Mouse (Mus musculus) T-cell, adult 2 months (primary cell): Measurements from ENCODE around the gene Gm49403.
"Not testable (repeated sequence)": the region's sequence is repeated elsewhere in the genome, so short reads cannot be mapped to it uniquely, and the experiment has no call there.

Source experiments
- DNase-seq: peaks from one replicate; pipeline ENCODE4 v3.0.0; 2022; ENCODE audit warnings: low spot score

The Gm49403 gene

GRCm38 (mm10) chr19:8871267-8872186 is 12.2 kb upstream of the Gm49403 start, which contains the start of gene Ubxn1:
Gene Ubxn1 (plus strand): TSS chr19:8871496.
- DNase-seq = peak; percentile 96

DNA sequence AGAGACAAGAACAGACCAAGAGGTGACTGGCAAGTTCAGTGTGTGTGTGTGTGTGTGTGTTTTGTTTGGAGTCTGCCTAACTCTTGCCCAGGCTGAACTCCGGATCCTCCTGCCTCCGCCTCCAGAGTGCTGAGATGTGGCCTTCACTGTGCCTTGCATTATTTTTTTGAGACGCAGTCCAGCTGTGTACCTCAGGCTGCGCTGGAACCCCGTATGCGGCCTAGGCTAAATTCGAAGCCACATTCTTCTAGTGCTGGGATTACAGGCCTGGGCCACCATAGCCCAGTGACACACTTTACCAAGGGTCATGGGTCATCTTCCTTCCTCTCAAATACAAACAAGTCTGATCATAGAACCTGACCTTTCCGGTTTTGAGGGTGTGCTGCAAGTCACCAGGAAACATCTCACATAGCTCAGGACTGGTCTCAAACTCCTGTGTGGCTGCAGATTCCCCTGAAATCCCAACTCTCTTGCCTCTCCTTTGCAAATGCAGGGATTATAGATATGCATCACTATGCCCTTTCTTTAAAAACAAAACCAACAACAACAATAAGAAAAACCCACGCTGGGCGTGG is 11.4 kb upstream of the Gm49403 start:
- DNase-seq = no peak

- no peak for DNase-seq
These were observed 8.7 kb upstream of the Gm49403 start for GRCm38 (mm10) chr19:8875031-8875430.

DNA sequence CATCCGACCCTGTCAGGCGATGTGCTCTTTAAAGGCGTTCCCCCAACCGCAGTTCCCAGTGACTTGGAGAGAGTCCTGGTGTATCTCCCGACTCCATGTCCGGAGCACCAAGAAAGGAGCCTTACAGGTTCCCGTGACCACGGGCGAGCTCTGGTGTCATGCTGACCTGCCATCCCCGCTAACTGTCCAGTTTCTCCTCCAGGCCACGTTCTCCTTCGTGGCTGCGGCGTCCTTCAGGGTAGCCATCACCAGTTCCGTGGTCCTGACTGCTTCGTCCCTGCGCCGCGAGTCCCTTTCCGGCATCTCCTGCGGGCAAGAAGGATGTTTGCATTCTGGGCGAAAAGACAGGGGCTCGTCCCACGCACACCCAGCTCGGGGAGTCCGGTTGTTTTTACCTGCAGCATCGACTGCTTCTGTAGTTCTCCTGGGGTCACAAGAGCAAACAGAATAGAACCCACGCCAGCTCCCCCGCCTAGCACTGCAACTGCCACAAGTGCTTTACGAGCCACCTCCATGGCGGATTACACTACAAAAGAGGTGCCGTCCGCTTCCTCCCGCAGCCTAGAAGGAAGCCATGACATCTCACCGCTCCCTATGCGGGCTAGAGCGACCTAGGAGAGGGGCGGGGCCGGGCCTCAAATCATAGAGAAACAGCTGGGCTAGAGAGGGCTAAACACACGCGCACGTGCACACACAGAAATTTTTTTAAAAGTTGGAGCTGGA is 3.3 kb upstream of the Gm49403 start, which contains the start of gene Uqcc3:
Gene Uqcc3 (minus strand): TSS at position 613 of the 723 bp plus-strand sequence.
- peak; percentile 93 for DNase-seq

DNA sequence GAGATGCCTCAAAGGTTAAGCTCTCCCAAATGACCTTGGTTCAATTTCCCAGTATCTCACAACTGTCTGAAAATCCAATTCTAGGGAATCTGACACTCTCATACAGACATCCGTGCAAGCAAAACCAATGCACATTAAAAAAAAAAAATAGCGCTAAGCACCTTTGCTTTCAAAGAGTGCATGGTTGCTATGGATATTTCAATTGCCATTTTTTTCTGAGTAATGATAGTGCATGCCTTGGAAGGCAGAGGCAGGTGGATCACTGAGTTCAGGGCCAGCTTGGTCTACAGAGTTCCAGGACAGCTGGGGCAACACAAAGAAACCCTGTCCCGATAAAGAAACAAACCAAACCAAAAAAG is 2.7 kb upstream of the Gm49403 start:
- no peak for DNase-seq

- no peak for DNase-seq
These were observed 3.3 kb downstream of the Gm49403 start for GRCm38 (mm10) chr19:8886916-8887584.

DNA sequence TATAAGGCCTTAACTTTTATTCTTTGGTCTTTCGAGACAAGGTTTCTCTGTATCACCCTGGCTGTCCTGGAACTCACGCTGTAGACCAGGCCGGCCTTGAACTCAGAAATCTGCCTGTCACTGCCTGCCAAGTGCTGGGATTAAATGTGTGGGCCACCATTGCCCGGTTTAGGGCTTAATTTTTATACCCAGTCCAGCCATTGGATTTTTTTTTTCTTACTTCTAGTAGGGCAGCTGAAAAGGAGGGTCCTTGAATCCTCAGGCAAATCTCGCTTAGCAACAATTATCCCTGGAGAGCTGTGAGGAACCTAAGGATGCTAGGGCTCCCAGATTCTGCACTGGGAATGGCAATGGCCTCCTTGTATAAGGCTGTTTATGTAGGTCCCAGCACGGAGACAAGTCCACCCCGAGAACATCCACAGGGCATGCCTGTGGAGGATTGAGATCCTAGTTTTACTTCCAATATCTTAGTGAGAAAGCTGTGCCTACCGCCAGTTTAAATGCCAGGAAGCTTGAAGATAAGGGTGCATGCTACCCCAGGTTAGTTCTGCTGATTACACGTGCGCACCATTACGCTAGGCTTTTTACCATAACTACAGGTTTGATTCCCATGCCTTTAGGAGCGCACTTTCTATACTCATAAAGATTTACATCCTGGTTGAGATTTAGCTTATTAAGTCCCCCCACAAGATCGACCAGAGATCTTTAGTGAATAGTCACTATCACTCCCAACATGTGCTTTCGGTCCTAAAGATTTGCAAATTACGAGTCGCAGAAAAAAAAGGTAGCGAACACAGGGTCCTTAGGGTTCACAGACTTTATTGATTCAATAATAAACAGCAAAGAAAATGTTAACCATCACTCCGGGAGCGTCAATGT is 4.1 kb downstream of the Gm49403 start:
- DNase-seq = no peak

- peak; percentile 95 for DNase-seq
These were observed 5.0 kb downstream of the Gm49403 start, which contains the start of the genes 1810009A15Rik and Gm49416 for GRCm38 (mm10) chr19:8888511-8889385. Gene 1810009A15Rik (plus strand): TSS chr19:8888853. Gene Gm49416 (plus strand): TSS chr19:8888926.

GRCm38 (mm10) chr19:8892829-8893766 is 9.4 kb downstream of the Gm49403 start, which contains the start of gene Ints5:
Gene Ints5 (plus strand): TSS chr19:8893005.
- DNase-seq = peak; percentile 83

DNA sequence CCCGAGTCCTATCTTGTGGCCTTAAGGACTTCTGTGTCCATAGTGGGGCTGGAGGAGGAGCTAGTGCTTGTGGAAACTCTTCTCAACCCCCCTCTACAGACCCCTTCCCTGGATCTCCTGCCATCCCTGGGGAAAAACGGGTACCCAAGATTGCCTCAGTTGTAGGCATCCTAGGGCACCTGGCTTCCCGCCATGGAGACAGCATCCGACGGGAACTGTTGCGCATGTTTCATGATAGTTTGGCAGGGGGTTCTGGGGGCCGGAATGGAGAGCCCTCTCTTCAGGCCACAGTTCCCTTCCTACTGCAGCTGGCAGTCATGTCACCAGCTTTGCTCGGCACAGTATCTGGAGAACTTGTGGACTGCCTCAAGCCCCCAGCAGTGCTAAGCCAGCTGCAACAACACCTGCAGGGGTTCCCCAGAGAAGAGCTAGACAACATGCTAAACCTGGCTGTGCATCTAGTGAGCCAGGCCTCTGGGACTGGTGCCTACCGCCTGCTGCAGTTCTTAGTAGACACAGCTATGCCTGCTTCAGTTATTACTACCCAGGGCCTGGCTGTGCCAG is 11.7 kb downstream of the Gm49403 start:
- no peak for DNase-seq

- not testable (repeated sequence) for DNase-seq
These were observed 12.5 kb downstream of the Gm49403 start for GRCm38 (mm10) chr19:8896231-8896630.

DNA sequence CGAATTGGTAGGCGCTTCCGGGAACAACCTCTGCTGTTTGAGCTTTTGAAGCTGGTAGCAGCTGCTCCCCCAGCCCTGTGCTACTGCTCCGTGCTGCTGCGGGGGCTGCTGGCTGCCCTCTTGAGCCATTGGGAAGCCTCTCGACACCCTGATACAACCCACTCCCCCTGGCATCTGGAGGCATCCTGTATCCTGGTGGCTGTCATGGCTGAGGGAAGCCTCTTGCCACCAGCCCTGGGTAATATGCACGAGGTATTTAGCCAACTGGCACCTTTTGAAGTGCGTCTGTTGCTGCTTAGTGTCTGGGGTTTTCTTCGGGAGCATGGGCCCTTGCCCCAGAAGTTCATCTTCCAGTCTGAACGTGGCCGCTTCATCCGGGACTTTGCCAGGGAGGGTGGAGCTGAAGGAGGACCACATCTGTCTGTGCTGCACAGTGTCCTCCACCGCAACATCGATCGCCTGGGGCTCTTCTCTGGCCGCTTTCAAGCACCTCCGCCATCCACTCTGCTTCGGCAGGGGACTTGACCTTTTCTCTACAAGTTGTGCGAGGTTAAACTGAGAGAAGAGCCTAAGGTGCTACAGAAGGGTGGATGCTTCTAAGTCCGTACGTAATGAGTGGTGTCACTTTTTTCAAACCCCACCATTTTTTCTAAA is 13.6 kb downstream of the Gm49403 start:
- DNase-seq = peak; percentile 4

DNA sequence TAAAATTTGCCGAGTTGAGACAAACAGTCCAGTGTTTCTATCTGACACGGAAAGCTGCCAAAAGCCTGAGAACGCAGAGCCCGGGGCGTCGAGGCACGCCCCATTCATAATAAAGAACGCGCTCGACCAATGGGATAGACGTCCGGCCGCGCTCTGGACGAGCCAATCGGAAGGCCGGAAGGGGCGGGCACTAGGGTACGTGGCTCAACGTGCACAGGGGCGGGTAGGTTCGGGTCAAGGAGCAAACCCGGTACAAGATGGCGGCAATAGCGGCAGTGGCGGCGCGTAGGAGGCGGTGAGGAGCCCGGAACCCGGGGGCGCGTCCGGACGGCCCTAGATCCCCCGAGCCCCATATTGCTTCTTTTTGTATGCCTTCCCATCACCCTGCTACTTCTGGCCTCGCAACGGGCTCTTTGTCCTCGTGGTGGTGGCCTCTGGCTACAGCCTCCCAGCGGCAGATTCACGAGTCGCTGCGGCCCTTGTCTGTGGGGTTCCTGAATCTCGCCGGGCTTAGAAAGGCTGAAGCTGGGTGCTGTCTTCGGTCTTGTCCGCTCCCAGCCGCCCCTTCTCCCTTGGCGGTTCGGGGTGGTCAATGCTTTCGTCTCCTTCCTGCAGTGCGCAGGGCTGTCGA is 14.2 kb downstream of the Gm49403 start, which contains the start of gene Ganab:
Gene Ganab (plus strand): TSS at position 207 of the 631 bp plus-strand sequence.
- DNase-seq = peak; percentile 96

DNA sequence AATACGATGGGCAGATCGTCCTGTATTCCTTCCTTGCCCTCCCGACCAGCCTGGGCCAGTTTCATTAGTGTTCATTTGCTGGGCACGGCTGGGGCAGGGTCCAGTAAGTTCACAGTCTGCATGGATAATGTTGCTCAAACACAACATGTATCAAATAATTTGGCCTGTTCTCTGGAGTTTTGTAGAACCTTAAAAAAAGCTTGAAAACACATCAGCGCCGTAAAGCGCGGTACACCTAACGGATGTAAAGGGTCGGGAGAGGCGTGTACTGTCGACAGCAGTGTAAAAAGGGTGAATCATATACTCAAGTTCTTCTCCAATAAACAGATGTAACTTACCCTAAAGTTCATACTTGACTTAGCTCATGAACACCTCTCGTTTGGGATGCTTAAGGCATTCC is 14.8 kb downstream of the Gm49403 start:
- DNase-seq = peak; percentile 22

GRCm38 (mm10) chr19:8899079-8899478 is 15.3 kb downstream of the Gm49403 start:
- no peak for DNase-seq

GRCm38 (mm10) chr19:8903412-8903811 is 19.7 kb downstream of the Gm49403 start:
- no peak for DNase-seq

DNA sequence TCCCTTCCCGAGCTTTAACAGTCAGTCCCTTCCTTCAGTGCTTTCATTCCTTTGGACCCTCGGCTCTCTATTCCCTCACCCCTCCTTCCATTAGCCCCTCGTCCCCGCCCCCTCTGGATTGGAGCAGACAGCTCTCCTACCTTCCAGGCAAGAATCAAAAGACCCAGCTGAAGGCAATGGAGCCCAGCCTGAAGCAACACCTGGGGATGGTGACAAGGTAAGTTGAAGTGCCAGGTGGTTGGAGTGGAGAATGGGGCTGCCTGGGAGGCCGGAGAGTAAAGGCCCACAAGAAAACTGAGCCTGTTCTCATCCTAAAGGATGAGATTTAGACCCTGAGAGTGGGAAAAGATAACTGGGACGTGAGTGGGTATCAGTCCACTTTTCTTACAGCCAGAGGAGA is 24.8 kb downstream of the Gm49403 start:
- no peak for DNase-seq
